Mouse (Mus musculus) liver, embryonic 16.5 days (tissue): ENCODE measurements around the gene Il21r. TPM values are rescaled to one million over a fixed set of nuclear protein-coding genes. Genes with fewer than 3 reads are reported as not detected.
A peak's percentile ranks its signal among the peaks of the same experiment; 100 is the strongest.

ENCODE experiments used
- ATAC-seq: fragments of 200-750 bp; cut with Nextera tagmentation; 2 replicates; pipeline ENCODE4 v1.8.0; 2017; ENCODE audit warnings: low read depth, mild to moderate bottlenecking, moderate number of reproducible peaks, moderate library complexity
- H3K27ac ChIP-seq: fragments of 300-500 bp; sonication (generic); 2 replicates; pipeline ENCODE4 v1.5.1; 2014; ENCODE audit warnings: mild to moderate bottlenecking, low read length
- H3K27me3 ChIP-seq: fragments of 300-500 bp; sonication (generic); 2 replicates; pipeline ENCODE4 v1.6.1; 2014; ENCODE audit warnings: low read depth, low read length, mixed read lengths; ENCODE audit not compliant: control insufficient read depth, insufficient read depth
- H3K36me3 ChIP-seq: fragments of 300-500 bp; sonication (generic); 2 replicates; pipeline ENCODE4 v1.6.1; 2014; ENCODE audit warnings: mild to moderate bottlenecking; ENCODE audit not compliant: control insufficient read depth, insufficient read depth
- H3K4me1 ChIP-seq: fragments of 300-500 bp; sonication (generic); 2 replicates; pipeline ENCODE4 v1.6.1; 2014; ENCODE audit warnings: low read depth, low read length, mixed read lengths; ENCODE audit not compliant: control insufficient read depth
- H3K4me2 ChIP-seq: fragments of 300-500 bp; sonication (generic); 2 replicates; pipeline ENCODE4 v1.6.1; 2014; ENCODE audit warnings: low read depth, low read length, mixed read lengths
- H3K4me3 ChIP-seq: fragments of 300-500 bp; sonication (generic); 2 replicates; pipeline ENCODE4 v1.5.1; 2014; ENCODE audit warnings: low read depth, mild to moderate bottlenecking, low read length
- H3K9ac ChIP-seq: fragments of 300-500 bp; sonication (generic); 2 replicates; pipeline ENCODE4 v1.6.1; 2014; ENCODE audit warnings: low read depth, low read length
- H3K9me3 ChIP-seq: fragments of 300-500 bp; sonication (generic); replicated peaks from 2 replicates; pipeline ENCODE4 v1.6.1; 2016; ENCODE audit warnings: low read length; ENCODE audit not compliant: control insufficient read depth
- WGBS: fragments of 180-500 bp; shearing (Covaris S2); extraction: QIAGEN DNeasy Blood & Tissue Kit; methylation state at CpG from one replicate; pipeline ENCODE4 v1.1.7; 2014; ENCODE audit not compliant: insufficient replicate concordance; 5-methylcytosine and 5-hydroxymethylcytosine counted together
- polyA plus RNA-seq: library from polyadenylated mRNA; unstranded; fragments of >200 nt; fragmentation: Nextera tagmentation; extraction: Ambion mirVana; gene quantifications from 2 replicates; pipeline ENCODE4 v1.2.1, GENCODE M21; 2015

Gene Il21r
- polyA plus RNA-seq, 1 experiment from 2014 or later: 1.0 TPM

DNA sequence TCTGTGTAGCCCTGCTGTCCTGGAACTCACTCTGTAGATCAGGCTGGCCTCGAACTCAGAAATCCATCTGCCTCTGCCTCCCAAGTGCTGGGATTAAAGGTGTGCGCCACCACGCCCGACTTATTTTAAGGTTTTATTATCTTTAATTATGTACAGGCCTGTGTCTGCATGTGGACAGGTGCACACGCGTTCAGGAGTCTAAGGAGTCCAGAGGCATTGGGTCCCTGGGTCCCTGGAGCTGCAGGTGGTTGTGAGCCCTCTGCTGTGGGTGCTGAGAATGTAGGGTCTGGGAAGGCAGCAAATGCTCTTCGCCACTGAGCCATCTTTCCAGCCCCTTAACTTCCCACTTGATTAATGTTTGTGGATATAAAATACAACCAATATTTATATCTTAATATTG is 12.2 kb downstream of the Il21r start:
- WGBS: 73% methylated on average over 7 of the region's 7 CpGs
- no peak for ATAC-seq

DNA sequence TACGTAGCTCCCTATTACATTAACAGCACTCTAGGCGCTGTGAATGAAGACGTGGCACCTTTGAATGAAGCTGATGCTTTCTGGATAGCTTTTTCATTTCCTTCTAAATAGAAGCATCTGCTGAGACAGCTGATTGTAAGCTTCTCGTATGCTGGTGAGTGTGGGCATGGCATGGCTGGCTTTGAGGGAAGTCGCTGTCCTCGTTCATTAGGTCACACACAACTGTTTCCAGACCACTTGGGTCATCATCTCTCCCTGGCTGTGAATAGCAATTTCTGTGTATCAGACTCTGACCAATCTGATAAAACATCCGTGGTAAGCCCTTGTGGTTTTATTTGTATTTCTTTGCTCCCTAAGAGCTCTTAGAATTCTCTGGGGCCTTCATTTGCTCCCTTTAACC is 14.8 kb downstream of the Il21r start:
- no peaks in the 10 kb centered on the region for H3K9me3 ChIP-seq
- no peaks in the 10 kb centered on the region for H3K36me3 ChIP-seq
- no peak for ATAC-seq
- no peaks in the 10 kb centered on the region for H3K27me3 ChIP-seq
- 50% methylated on average over 7 of the region's 7 CpGs for WGBS
- H3K4me3 ChIP-seq: no peak overlapping the region
- no peak overlapping the region for H3K9ac ChIP-seq
- H3K27ac ChIP-seq: no peak overlapping the region
- H3K4me2 ChIP-seq: no peak overlapping the region
- H3K4me1 ChIP-seq: no peaks in the 10 kb centered on the region

More for the DNA sequence above, 12.2 kb downstream of the Il21r start:
- Histone ChIP-seq H3K27ac (no peak overlapping the region), H3K9ac (no peak overlapping the region), H3K36me3 (no peaks in the 10 kb centered on the region), H3K4me2 (no peak overlapping the region), H3K4me3 (no peak overlapping the region), H3K9me3 (no peaks in the 10 kb centered on the region), H3K27me3 (no peaks in the 10 kb centered on the region), H3K4me1 (no peaks in the 10 kb centered on the region)

DNA sequence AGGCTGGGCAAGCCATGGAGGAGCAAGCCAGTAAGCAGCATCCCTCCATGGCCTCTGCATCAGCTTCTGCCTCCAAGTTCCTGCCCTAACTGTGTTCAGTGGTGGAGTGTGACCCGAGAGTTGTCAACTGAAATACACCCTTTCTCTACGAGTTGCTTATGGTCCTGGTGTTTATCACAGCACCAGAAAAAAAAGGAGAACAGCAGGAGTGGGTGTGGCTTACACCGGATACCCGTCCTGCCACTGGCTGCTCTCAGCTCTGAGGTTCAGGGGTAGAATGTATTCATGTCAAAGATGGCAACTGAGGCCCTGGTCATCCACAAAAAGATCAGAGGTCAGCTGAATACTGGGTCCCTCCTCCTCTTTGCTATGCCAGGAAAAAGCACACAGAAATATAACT is 16.8 kb downstream of the Il21r start:
- no peak overlapping the region for H3K4me2 ChIP-seq
- no peak for ATAC-seq
- no peak overlapping the region for H3K9ac ChIP-seq
- H3K9me3 ChIP-seq: no peaks in the 10 kb centered on the region
- H3K27me3 ChIP-seq: no peaks in the 10 kb centered on the region
- no peak overlapping the region for H3K27ac ChIP-seq
- H3K4me3 ChIP-seq: no peak overlapping the region
- no peaks in the 10 kb centered on the region for H3K4me1 ChIP-seq
- 14% methylated on average over 4 of the region's 4 CpGs for WGBS
- no peaks in the 10 kb centered on the region for H3K36me3 ChIP-seq

DNA sequence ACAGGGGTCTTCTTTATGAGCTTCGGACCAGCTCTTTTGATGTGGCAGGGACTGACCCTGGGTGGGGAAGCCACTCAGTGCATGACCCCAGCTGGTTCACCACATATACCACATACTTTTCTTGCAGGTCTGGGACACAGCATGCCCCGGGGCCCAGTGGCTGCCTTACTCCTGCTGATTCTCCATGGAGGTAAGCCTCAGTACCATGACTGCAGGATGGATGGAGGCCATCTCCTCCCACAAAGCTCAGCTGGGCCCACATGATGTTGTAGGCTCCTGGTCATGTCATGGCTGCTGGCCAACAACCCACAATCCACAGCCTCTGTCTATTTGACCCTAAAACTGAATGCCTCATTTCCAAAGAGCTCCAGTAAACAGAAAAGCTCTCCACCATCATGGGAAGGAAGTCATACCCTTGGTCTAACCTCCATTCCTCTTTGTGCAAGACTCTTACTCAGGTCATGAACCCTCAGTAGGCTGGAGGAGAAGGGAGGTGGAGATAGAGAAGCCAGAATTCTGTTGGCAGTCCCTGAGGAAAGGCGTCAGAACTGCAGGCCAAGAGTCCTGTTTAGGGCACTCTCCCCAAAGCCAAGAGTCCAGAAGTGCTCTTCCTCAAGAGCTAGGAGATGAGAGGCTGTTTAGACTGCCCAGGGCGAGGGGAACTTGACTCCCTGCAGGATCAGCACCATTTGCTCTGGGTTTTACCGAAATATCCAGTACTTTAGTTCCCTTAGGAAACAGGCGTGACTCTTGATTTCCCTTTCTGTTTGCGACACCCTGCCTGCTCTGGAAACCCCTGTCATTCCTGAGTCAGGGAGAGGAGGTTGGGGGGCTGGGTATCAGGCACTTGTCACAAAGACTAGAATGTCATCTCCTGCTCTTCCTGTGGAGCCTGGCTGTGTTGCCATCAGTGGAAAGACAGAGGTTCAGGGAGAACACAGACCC is 19.8 kb downstream of the Il21r start:
- Histone ChIP-seq H3K4me2 (no peak overlapping the region), H3K27ac (no peak overlapping the region), H3K9ac (no peak overlapping the region), H3K27me3 (no peaks in the 10 kb centered on the region), H3K9me3 (no peaks in the 10 kb centered on the region), H3K4me1 (no peaks in the 10 kb centered on the region), H3K36me3 (no peaks in the 10 kb centered on the region), H3K4me3 (no peak overlapping the region)
- WGBS: 51% methylated on average over 7 of the region's 7 CpGs
- ATAC-seq: no peak

DNA sequence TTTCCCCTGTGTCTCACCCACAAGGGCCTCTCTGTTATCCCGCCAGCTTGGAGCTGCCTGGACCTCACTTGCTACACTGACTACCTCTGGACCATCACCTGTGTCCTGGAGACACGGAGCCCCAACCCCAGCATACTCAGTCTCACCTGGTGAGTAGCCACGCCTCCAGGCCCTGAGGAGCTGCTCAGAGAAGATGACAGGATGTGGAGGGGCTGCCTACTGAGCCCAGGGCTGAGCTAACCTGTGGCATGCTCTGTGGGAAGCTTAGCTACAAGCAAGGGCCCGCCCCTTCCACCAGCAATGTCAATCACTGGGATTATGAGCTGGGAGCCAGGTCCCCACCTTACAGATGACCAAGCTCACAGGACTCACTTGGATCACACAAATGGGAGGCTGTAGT is 22.0 kb downstream of the Il21r start:
- no peaks in the 10 kb centered on the region for H3K4me1 ChIP-seq
- no peak for ATAC-seq
- no peak overlapping the region for H3K4me3 ChIP-seq
- no peaks in the 10 kb centered on the region for H3K36me3 ChIP-seq
- H3K9ac ChIP-seq: no peak overlapping the region
- WGBS: 55% methylated on average over 4 of the region's 4 CpGs
- no peaks in the 10 kb centered on the region for H3K27me3 ChIP-seq
- H3K27ac ChIP-seq: no peak overlapping the region
- H3K4me2 ChIP-seq: no peak overlapping the region
- H3K9me3 ChIP-seq: no peaks in the 10 kb centered on the region

DNA sequence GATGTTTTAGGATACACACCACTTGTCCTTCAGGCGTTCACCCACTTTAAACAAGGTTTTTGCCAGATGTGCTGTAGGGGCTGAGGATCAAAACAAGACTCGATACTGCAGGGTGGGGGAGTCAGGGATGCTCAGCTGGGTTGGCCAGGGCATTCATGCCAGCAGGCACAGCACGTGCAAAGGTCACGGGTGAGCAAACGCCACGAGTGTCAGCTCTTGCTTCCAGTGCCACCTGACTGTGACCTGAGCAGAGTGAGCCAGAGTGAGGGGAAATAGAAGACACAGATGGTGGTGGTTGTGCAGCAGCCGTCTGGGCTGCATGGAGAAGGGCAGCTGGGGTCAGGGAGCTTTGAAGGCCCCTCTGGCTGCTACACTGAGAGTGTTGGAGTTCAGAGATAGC is 22.6 kb downstream of the Il21r start:
- no peak overlapping the region for H3K4me2 ChIP-seq
- WGBS: 42% methylated on average over 7 of the region's 7 CpGs
- ATAC-seq: no peak
- no peak overlapping the region for H3K27ac ChIP-seq
- H3K9me3 ChIP-seq: no peaks in the 10 kb centered on the region
- H3K27me3 ChIP-seq: no peaks in the 10 kb centered on the region
- no peak overlapping the region for H3K9ac ChIP-seq
- no peaks in the 10 kb centered on the region for H3K4me1 ChIP-seq
- no peak overlapping the region for H3K4me3 ChIP-seq
- H3K36me3 ChIP-seq: no peaks in the 10 kb centered on the region

DNA sequence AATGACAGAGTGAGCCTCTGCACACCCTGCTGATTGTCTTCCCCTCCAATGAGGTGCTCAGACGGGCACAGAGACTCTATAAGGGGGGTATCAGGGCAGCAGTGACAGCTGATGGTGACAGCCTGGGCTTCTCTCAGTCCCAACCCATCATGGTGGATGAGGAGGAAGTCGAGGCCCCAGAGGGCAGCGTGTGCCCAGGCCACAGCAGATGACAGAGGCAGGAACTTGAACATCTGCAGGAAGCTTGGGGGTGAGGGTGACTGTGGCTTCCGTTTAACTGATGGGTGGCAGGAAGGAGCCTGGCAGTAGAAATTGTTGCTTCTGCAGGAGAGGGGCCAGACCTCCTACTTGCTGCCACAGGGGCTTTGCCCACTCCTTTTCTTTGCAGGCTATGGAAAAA is 27.1 kb downstream of the Il21r start:
- 10% methylated on average over 4 of the region's 4 CpGs for WGBS
- no peak overlapping the region for H3K27ac ChIP-seq
- peak; percentile 51 for ATAC-seq
- H3K9me3 ChIP-seq: no peaks in the 10 kb centered on the region
- no peak overlapping the region for H3K9ac ChIP-seq
- no peaks in the 10 kb centered on the region for H3K4me1 ChIP-seq
- H3K4me2 ChIP-seq: no peak overlapping the region
- H3K27me3 ChIP-seq: no peaks in the 10 kb centered on the region
- no peaks in the 10 kb centered on the region for H3K36me3 ChIP-seq
- H3K4me3 ChIP-seq: no peak overlapping the region

DNA sequence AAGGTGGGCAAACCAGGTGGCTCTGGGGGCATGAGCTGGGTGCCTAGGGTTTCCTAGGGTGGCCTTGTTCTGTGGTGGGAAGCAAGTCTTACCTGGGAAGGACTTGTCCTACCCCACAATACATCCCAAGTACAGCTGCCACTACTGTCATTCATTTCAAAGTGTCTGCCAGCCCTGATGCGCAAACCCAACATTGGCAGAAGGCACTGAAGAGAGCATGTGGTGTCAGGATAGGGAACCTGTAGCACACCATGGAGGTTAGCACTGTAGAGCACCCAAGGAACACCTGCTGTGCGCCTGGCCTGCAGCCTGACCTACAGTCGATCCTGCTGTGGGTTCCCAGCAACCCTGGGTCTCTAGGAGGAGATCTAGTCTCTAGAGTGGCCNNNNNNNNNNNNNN is 27.8 kb downstream of the Il21r start:
- Histone ChIP-seq H3K4me3 (peak overlapping the region; percentile 16; the same call in 1 of the 2 replicates), H3K9ac (no peak overlapping the region), H3K27me3 (no peaks in the 10 kb centered on the region), H3K4me1 (no peaks in the 10 kb centered on the region), H3K4me2 (no peak overlapping the region), H3K27ac (no peak overlapping the region), H3K36me3 (no peaks in the 10 kb centered on the region), H3K9me3 (no peaks in the 10 kb centered on the region)
- ATAC-seq: no peak
- 33% methylated on average over 3 of the region's 3 CpGs for WGBS
